Mouse (Mus musculus) CH12.LX (cell line): ENCODE data around the gene Hist1h3e. TPM values are rescaled to one million over a fixed set of nuclear protein-coding genes. Genes with fewer than 3 reads are reported as not detected.
"Not testable (repeated sequence)": the region's sequence is repeated elsewhere in the genome, so short reads cannot be mapped to it uniquely, and the experiment has no call there.

ENCODE experiments used
- DNase-seq: peaks from one replicate; pipeline ENCODE4 v3.0.0-alpha.2; 2013; ENCODE audit errors: extremely low read depth
- H3K27ac ChIP-seq: 2 replicates; pipeline ENCODE4 v1.5.1; 2012; ENCODE audit warnings: low read depth, mild to moderate bottlenecking, control low read depth, moderate library complexity; ENCODE audit not compliant: insufficient read depth
- H3K27me3 ChIP-seq: replicated peaks from 2 replicates; pipeline ENCODE3; 2012; ENCODE audit warnings: inconsistent platforms
- H3K36me3 ChIP-seq, 2 experiments: replicated peaks in 1 of 2; 2 replicates each; pipeline versions ENCODE3 to v1.6.1; 2012; ENCODE audit warnings: inconsistent platforms in 1 of 2, low read length in 1 of 2, mild to moderate bottlenecking in 1 of 2, mixed read lengths in 1 of 2, moderate library complexity in 1 of 2; ENCODE audit not compliant: control insufficient read depth in 1 of 2, insufficient read depth in 1 of 2
- H3K4me1 ChIP-seq, 2 experiments: 2 replicates each; pipeline ENCODE4 v1.6.1; 2012; ENCODE audit warnings: inconsistent platforms in 1 of 2, moderate library complexity in 1 of 2; ENCODE audit not compliant: insufficient read depth in 2 of 2, control insufficient read depth in 1 of 2
- H3K4me2 ChIP-seq: 2 replicates; pipeline ENCODE4 v1.6.1; 2012; ENCODE audit warnings: low read depth, mild to moderate bottlenecking, control low read depth; ENCODE audit not compliant: poor library complexity, insufficient read depth, severe bottlenecking
- H3K4me3 ChIP-seq, 3 experiments: fragments of 150-350 bp in 1 of 3; sonication (generic) in 1 of 3; replicated peaks in 1 of 3; 2 replicates each; pipeline versions ENCODE3 to v1.5.1; 2011 to 2012; ENCODE audit warnings: low read depth in 2 of 3, low read length in 2 of 3, mild to moderate bottlenecking in 2 of 3, moderate library complexity in 2 of 3, control low read depth in 1 of 3, improper control_type of control experiment in 1 of 3, inconsistent platforms in 1 of 3, mixed read lengths in 1 of 3; ENCODE audit not compliant: poor library complexity in 1 of 3
- H3K79me2 ChIP-seq: replicated peaks from 2 replicates; pipeline ENCODE4 v1.6.1; 2012; ENCODE audit warnings: mild to moderate bottlenecking, moderate library complexity; ENCODE audit not compliant: control insufficient read depth, poor library complexity, insufficient read depth, severe bottlenecking; ENCODE audit errors: extremely low read depth
- H3K9ac ChIP-seq: 2 replicates; pipeline ENCODE4 v1.6.1; 2012; ENCODE audit warnings: low read depth, mild to moderate bottlenecking, control low read depth, moderate library complexity; ENCODE audit not compliant: insufficient read depth
- H3K9me3 ChIP-seq: replicated peaks from 2 replicates; pipeline ENCODE3; 2012; ENCODE audit warnings: low read length, inconsistent platforms, mixed read lengths
- BHLHE40 ChIP-seq: IDR thresholded peaks from 2 replicates; pipeline ENCODE4 v1.6.1; 2011; ENCODE audit warnings: mild to moderate bottlenecking, low read depth, low read length, improper control_type of control experiment
- CHD1 ChIP-seq: IDR thresholded peaks from 2 replicates; pipeline ENCODE4 v1.6.1; 2012; ENCODE audit warnings: low read depth, low read length, improper control_type of control experiment, inconsistent platforms
- CTCF ChIP-seq, 2 experiments: IDR thresholded peaks in 1 of 2; conservative IDR thresholded peaks in 1 of 2; 2 replicates each; pipeline ENCODE4 v1.5.1; 2011 to 2012; ENCODE audit warnings: low read depth in 2 of 2, low read length in 2 of 2, improper control_type of control experiment in 1 of 2, inconsistent platforms in 1 of 2, mild to moderate bottlenecking in 1 of 2, moderate library complexity in 1 of 2
- E2F4 ChIP-seq: IDR thresholded peaks from 2 replicates; pipeline ENCODE4 v1.6.1; 2011; ENCODE audit warnings: low read depth, low read length, improper control_type of control experiment; ENCODE audit not compliant: insufficient replicate concordance
- ELF1 ChIP-seq: IDR thresholded peaks from 2 replicates; pipeline ENCODE4 v1.6.1; 2014; ENCODE audit warnings: low read depth, mild to moderate bottlenecking, inconsistent platforms, low read length, improper control_type of control experiment
- EP300 ChIP-seq: IDR thresholded peaks from 2 replicates; pipeline ENCODE4 v1.6.1; 2011; ENCODE audit warnings: low read length, improper control_type of control experiment
- GABPA ChIP-seq: IDR thresholded peaks from 2 replicates; pipeline ENCODE4 v1.6.1; 2012; ENCODE audit warnings: low read depth, low read length, improper control_type of control experiment, inconsistent platforms; ENCODE audit not compliant: insufficient replicate concordance
- HCFC1 ChIP-seq: IDR thresholded peaks from 2 replicates; pipeline ENCODE4 v1.6.1; 2012; ENCODE audit warnings: low read depth, mild to moderate bottlenecking, inconsistent platforms, low read length, improper control_type of control experiment
- IRF4 ChIP-seq: IDR thresholded peaks from 2 replicates; pipeline ENCODE4 v1.6.1; 2014; ENCODE audit warnings: low read depth, mild to moderate bottlenecking, inconsistent platforms, low read length, improper control_type of control experiment
- JUN ChIP-seq: IDR thresholded peaks from 2 replicates; pipeline ENCODE4 v1.6.1; 2011; ENCODE audit warnings: low read depth, mild to moderate bottlenecking, low read length, improper control_type of control experiment, moderate library complexity; ENCODE audit not compliant: insufficient read depth
- JUND ChIP-seq: conservative IDR thresholded peaks from 2 replicates; pipeline ENCODE4 v1.6.1; 2011; ENCODE audit warnings: low read depth, low read length, improper control_type of control experiment
- MAFK ChIP-seq: IDR thresholded peaks from 2 replicates; pipeline ENCODE4 v1.6.1; 2011; ENCODE audit warnings: low read length, improper control_type of control experiment; ENCODE audit not compliant: insufficient replicate concordance
- MAX ChIP-seq: IDR thresholded peaks from 2 replicates; pipeline ENCODE4 v1.6.1; 2011; ENCODE audit warnings: low read length, improper control_type of control experiment
- MAZ ChIP-seq: IDR thresholded peaks from 2 replicates; pipeline ENCODE4 v1.6.1; 2012; ENCODE audit warnings: low read depth, mild to moderate bottlenecking, inconsistent platforms, low read length, improper control_type of control experiment, moderate library complexity
- MXI1 ChIP-seq: IDR thresholded peaks from 2 replicates; pipeline ENCODE4 v1.6.1; 2011; ENCODE audit warnings: mild to moderate bottlenecking, low read depth, low read length, improper control_type of control experiment
- MYC ChIP-seq: IDR thresholded peaks from 2 replicates; pipeline ENCODE4 v1.6.1; 2011; ENCODE audit warnings: low read depth, mild to moderate bottlenecking, improper control_type of control experiment, low read length
- NELFE ChIP-seq: IDR thresholded peaks from 2 replicates; pipeline ENCODE4 v1.6.1; 2011; ENCODE audit warnings: low read depth, low read length, improper control_type of control experiment
- NRF1 ChIP-seq: IDR thresholded peaks from 2 replicates; pipeline ENCODE4 v1.6.1; 2014; ENCODE audit warnings: low read depth, mild to moderate bottlenecking, inconsistent platforms, low read length, improper control_type of control experiment, moderate library complexity
- PAX5 ChIP-seq: IDR thresholded peaks from 2 replicates; pipeline ENCODE4 v1.6.1; 2012; ENCODE audit warnings: low read length, inconsistent platforms, mixed read lengths
- POLR2A ChIP-seq: IDR thresholded peaks from 2 replicates; pipeline ENCODE4 v1.6.1; 2011; ENCODE audit warnings: low read depth, mild to moderate bottlenecking, improper control_type of control experiment, low read length
- POLR2AphosphoS2 ChIP-seq: IDR thresholded peaks from 2 replicates; pipeline ENCODE4 v1.6.1; 2011; ENCODE audit warnings: low read depth, low read length, improper control_type of control experiment
- RCOR1 ChIP-seq: conservative IDR thresholded peaks from 2 replicates; pipeline ENCODE4 v1.6.1; 2012; ENCODE audit warnings: low read depth, mild to moderate bottlenecking, inconsistent platforms, low read length, improper control_type of control experiment
- SIN3A ChIP-seq: IDR thresholded peaks from 2 replicates; pipeline ENCODE4 v1.6.1; 2012; ENCODE audit warnings: low read length, improper control_type of control experiment, inconsistent platforms
- SMC3 ChIP-seq: IDR thresholded peaks from 2 replicates; pipeline ENCODE4 v1.6.1; 2011; ENCODE audit warnings: low read depth, low read length, improper control_type of control experiment
- TCF12 ChIP-seq: IDR thresholded peaks from 2 replicates; pipeline ENCODE4 v1.6.1; 2014; ENCODE audit warnings: low read depth, mild to moderate bottlenecking, inconsistent platforms, low read length, improper control_type of control experiment
- UBTF ChIP-seq: IDR thresholded peaks from 2 replicates; pipeline ENCODE4 v1.6.1; 2012; ENCODE audit warnings: low read depth, mild to moderate bottlenecking, inconsistent platforms, low read length, improper control_type of control experiment, moderate library complexity
- ZC3H11A ChIP-seq: IDR thresholded peaks from 2 replicates; pipeline ENCODE4 v1.6.1; 2012; ENCODE audit warnings: low read depth, mild to moderate bottlenecking, inconsistent platforms, low read length, improper control_type of control experiment
- ZKSCAN1 ChIP-seq: IDR thresholded peaks from 2 replicates; pipeline ENCODE4 v1.6.1; 2012; ENCODE audit warnings: low read depth, inconsistent platforms, low read length, improper control_type of control experiment, borderline replicate concordance
- ZMIZ1 ChIP-seq: IDR thresholded peaks from 2 replicates; pipeline ENCODE4 v1.6.1; 2012; ENCODE audit warnings: low read depth, mild to moderate bottlenecking, inconsistent platforms, low read length, improper control_type of control experiment
- ZNF384 ChIP-seq: IDR thresholded peaks from 2 replicates; pipeline ENCODE4 v1.6.1; 2012; ENCODE audit warnings: low read depth, low read length, improper control_type of control experiment, inconsistent platforms
- dilution Hi-C: fragments of 300-500 bp; cut with MboI; formaldehyde crosslinking; loops from 2 replicates; pipeline ENCODE4 v1.14.3; 2020; ENCODE audit warnings: low sequenced_read_pairs; ENCODE audit not compliant: extremely low pct_unique_long_range_greater_than_20kb, extremely low pct_ligation_motif_present
- in situ Hi-C: fragments of 300-500 bp; cut with MboI; formaldehyde crosslinking; loops from 3 replicates; pipeline ENCODE4 v1.14.3; 2019; ENCODE audit warnings: low sequenced_read_pairs, low pct_ligation_motif_present, low pct_unique_long_range_greater_than_20kb, mixed read lengths
- polyA plus RNA-seq: library from polyadenylated mRNA; unstranded; fragments of >175 nt; gene quantifications from 2 replicates; pipeline ENCODE4 v1.2.1, GENCODE M21; 2012; ENCODE audit warnings: low read depth; ENCODE audit not compliant: insufficient read length
- total RNA-seq, 2 experiments: library from RNA; depleted of rRNA; stranded (reverse); fragments of 300-350 nt in 1 of 2; fragments of >200 nt in 1 of 2; gene quantifications; 2 replicates each; pipeline ENCODE4 v1.2.3; 2012 to 2014

Hist1h3e gene
- total and polyA plus RNA-seq, 3 experiments, result 3.1 to 1,484 (median 24.2) TPM

GRCm38 (mm10) chr13:23575864-23576313, 13.7 kb upstream of the Hist1h3e start:
- DNase-seq, in situ Hi-C loops: not testable (repeated sequence)
- TF ChIP-seq POLR2A, result peak; percentile 92
- TF ChIP-seq NELFE, result peak; percentile 83
- TF ChIP-seq HCFC1, result 0 out of 2 replicates have a peak, but pooled peaks have one; percentile 6
- TF ChIP-seq UBTF, result peak; percentile 91
- TF ChIP-seq MXI1, result peak; percentile 6; the same call in 1 of the 2 replicates
- peak; percentile 8; the same call in 1 of the 2 replicates for TF ChIP-seq SIN3A
- peak; percentile 98 for TF ChIP-seq ZMIZ1

DNA sequence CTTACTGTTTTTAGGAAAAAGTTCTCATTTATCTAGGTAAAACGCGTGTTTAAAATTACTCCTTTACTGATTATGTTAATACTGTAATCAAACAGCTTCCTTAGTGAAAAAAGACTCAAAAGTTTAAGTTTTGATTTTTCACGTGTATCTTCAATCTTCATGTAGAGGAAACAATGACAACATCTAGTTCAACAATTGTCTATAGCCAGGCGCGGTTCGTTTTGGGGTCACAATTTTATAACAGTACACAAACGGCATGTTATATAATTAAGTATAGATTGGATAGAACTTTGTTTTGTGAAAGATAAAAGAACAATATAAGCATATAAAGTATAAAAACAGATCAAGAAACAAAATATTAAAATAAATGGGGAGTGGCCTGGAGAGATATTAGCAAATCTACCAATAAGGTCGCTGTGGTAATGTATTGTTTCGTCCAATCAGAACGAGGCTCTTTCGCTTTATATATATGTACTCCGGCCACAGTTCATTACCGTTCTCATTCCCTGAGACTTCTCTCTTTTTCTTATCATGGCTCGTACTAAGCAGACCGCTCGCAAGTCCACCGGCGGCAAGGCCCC, 13.2 kb upstream of the Hist1h3e start, which contains the start of gene Hist1h3d:
Gene Hist1h3d (plus strand): TSS at position 493 of the 581 bp plus-strand sequence.
- H3K4me3 ChIP-seq, result peak within 1 kb of the TSS; percentile 19 to 69 (median 46)
- in situ Hi-C loops, result no loop called here
- dilution Hi-C loops, result no loop called here
- peak within 1 kb of the TSS; percentile 87 for H3K27ac ChIP-seq
- H3K27me3 ChIP-seq, result no peaks in the 10 kb centered on the region
- no peaks in the 10 kb centered on the region for H3K79me2 ChIP-seq
- no peaks in the 10 kb centered on the region for H3K9me3 ChIP-seq
- H3K4me2 ChIP-seq, result peak within 1 kb of the TSS; percentile 58
- H3K36me3 ChIP-seq, result no peaks in the 10 kb centered on the region
- H3K9ac ChIP-seq, result peak within 1 kb of the TSS; percentile 88
- DNase-seq, result peak; percentile 92
- peaks cover 0 to 15% of the 10 kb centered on the region in 2 experiments; a peak in 2 of 4 replicates for H3K4me1 ChIP-seq
- TF ChIP-seq TCF12 (peak; percentile 55), RCOR1 (no peak; the same call in 1 of the 2 replicates), EP300 (no peak), BHLHE40 (peak; percentile 26; the same call in 1 of the 2 replicates), MXI1 (0 out of 2 replicates have a peak, but pooled peaks have one; percentile 51), GABPA (no peak), ZKSCAN1 (no peak), MAX (no peak), NELFE (peak; percentile 95), POLR2AphosphoS2 (peak; percentile 5; the same call in 1 of the 2 replicates), SMC3 (no peak), JUND (peak; percentile 62; the same call in 1 of the 2 replicates), MYC (peak; percentile 79; the same call in 1 of the 2 replicates), ELF1 (no peak), PAX5 (no peak), ZMIZ1 (peak; percentile 97), MAZ (no peak), NRF1 (no peak), JUN (peak; percentile 15; the same call in 1 of the 2 replicates), ZC3H11A (no peak), CHD1 (no peak), E2F4 (no peak), ZNF384 (0 out of 2 replicates have a peak, but pooled peaks have one; percentile 24), MAFK (no peak), IRF4 (no peak), POLR2A (no peak; the same call in 1 of the 2 replicates), CTCF (conservative IDR thresholded peaks at IDR 0.05 in 1 of 2, IDR thresholded peaks at IDR 0.05 in 1 of 2; ENCODE audit: low read depth in 2 of 2, low read length in 2 of 2) (no peak), HCFC1 (no peak)

More at GRCm38 (mm10) chr13:23575864-23576313, 13.7 kb upstream of the Hist1h3e start:
- H3K4me2 ChIP-seq, result peak overlapping the region; percentile 58; the same call in 1 of the 2 replicates
- H3K4me1 ChIP-seq, result peaks cover 0 to 20% of the 10 kb centered on the region in 2 experiments; a peak in 2 of 4 replicates
- H3K4me3 ChIP-seq, result peak overlapping the region; percentile 19 to 69 (median 46)
- peak overlapping the region; percentile 87 for H3K27ac ChIP-seq
- H3K9ac ChIP-seq, result peak overlapping the region; percentile 88
- H3K9me3 ChIP-seq, H3K36me3 ChIP-seq, dilution Hi-C loops, H3K79me2 ChIP-seq, H3K27me3 ChIP-seq: not testable (repeated sequence)
